Mouse (Mus musculus) left cerebral cortex, adult 9 months (tissue): ENCODE data around the gene Elk3.

Experiments used
- DNase-seq, 2 experiments: peaks; one replicate each; pipeline ENCODE4 v3.0.0; 2022; ENCODE audit warnings: low spot score in 2 of 2

Elk3 gene

DNA sequence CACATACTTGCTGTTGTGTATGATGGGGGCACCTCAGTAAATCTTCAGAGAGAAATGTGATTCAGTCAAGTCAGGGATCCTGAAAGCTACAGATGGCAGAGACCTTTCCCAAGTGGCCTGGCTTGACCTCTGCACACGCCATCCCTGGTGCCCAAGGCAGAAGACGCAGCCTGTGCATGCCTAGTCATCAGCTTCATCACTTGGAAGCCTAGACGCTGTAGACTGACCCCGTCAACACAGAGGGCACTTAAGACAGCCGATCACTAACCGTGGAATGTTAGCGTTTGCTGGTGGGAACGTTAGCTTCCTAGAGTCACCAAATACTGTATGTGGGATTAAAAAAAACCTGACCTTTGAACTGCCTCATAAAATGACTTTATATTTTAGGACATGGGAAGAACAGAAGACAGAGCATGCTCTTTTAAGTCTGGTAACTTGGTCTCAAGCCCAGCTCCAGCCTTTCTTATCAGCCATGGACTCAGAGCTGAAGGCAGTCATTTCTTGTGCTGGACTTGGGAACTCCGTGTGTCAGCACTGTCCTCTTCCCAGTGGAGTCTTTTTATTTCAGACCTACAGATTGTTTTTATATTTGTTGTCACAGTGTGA lies 71.6 kb downstream of the Elk3 start:
- no peak for DNase-seq

- no peak for DNase-seq
Measured at GRCm38 (mm10) chr10:93234692-93235091, 76.2 kb downstream of the Elk3 start.

- DNase-seq = no peak
Measured at GRCm38 (mm10) chr10:93233665-93234194, 77.2 kb downstream of the Elk3 start.

DNA sequence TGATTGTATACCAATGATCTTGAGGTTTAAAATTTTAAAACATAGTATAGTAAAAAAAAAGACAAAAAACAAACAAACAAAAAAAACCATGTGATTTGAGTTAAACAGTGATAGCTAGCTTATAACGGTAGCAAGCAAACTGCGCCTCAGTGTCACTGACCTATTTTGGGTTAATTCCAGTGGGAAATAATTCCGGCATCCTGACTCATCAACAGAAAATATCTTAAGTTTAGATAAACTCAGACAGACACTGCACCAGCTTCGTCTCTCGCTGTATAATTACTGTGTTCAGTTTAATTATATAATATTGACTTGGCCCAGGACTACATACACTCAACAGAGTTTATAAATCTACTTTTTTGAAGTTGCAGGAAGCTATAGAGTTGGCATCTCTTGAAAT lies 79.0 kb downstream of the Elk3 start:
- no peak for DNase-seq

DNA sequence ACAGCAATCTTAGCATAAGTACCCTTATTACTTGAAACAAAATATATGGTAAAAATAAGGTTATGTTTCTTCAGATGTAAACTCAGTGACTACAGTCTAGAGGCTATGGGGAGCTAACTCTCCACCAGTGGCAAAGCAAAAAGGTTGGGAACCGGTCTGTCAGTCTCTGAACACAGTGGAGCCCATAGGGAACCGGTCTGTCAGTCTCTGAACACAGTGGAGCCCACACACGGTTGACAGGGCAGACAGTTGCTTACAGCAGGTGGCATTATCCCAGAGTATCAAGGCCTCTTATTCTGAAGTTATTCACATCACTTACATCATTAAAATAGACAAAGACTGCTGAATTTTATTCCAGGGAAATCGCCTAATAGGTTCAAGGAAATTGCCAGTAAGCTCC lies 79.4 kb downstream of the Elk3 start:
- DNase-seq = no peak

DNA sequence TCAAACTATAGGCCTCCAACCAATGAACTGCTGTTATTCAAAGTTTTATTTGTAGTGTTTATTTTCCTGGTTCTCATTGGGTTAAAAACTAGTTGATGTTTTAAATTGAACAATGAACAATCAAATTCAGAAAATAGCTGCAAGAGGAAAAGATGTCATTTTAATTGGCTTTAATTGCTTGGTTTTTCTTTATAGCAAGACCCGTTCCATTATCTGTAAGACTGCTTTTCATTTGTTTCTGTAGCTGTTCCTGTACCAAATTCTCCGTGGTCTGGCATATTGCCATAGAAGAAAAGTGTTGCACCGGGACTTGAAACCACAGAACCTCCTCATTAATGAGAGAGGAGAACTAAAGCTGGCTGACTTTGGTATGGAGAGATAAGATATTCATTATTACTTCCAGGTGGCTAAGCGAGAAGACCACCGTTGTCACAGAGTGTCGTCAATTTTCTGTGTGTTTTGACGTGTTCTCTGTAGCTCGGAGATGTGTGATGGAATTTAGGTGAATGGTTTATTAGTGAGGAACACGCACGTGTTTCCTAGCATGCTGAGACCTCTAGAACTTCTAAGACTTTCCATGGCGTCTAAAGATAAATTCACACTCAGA lies 82.4 kb downstream of the Elk3 start:
- no peak for DNase-seq

GRCm38 (mm10) chr10:93227921-93228320 lies 83.0 kb downstream of the Elk3 start:
- no peak for DNase-seq

DNA sequence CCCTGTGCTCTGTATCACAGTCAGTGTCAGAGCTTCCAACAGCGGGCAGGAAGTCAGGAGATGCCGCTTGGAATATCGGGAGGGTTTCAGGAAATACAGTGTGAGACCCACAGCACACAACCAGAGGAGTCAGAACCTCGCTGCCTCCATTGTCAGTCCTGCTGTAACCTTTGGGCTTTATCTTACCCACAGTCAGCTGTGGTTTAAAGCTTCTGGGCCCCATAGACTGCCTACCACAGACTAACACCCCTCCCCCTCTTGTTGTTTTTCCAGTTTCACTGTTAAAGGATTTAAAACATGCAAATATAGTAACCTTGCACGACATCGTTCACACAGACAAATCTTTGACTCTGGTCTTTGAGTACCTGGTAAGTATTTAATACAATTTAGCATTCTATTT lies 85.2 kb downstream of the Elk3 start:
- no peak for DNase-seq

DNA sequence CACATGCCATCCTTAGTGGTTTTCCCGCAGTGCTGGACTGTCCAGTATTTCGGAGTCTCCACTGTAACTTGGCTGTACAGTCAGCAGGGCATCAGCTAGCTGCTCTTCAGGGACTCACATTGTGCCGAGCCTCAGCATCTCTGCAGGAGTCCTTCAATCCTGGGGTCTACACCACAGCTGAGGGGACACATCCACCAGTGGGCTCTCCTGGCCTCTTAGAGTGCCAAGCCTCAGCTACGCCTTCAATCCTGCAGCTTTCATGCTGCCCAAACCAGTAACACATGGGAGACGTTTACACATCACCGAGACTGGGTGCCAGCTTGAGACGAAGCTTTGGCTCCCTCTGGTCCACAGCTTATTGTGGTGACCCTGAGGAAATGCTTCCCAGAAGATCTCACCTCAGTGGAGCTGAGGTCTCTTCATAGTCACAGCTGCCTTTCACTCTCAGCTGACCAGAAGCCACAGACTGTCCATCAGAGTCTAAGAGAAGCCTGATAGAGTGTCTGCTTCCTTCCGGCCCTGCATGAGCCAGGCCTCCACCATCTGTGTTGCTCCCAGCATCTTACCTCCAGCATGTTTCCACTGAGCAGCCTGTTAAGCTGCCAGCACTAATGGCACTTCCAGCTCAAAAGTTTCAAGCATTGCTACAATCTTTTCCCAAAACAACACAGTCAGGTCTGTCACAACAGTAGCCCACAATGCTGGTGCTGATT lies 95.7 kb downstream of the Elk3 start:
- no peak for DNase-seq

DNA sequence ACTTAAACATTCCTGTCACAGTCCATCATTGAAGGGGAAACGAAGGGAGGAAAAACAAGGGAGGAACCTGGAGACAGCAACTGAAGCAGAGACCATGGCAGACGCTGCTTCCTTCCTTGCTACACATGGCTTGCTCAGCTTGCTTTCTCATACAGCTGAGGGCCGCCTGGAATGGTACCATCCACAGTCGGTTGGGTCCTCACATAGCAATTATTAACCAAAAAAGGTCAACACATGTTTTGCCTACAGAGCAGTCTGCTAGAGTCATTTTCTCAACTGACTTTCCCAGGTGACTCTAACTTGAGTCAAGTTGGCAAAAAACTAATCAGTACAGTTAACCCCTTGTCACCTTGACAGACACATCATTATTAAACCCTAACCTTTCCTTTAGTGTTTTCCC lies 96.7 kb downstream of the Elk3 start:
- DNase-seq = no peak

- DNase-seq = no peak
Measured at GRCm38 (mm10) chr10:93213339-93213738, 97.6 kb downstream of the Elk3 start.

- no peak for DNase-seq
Measured at GRCm38 (mm10) chr10:93212699-93213098, 98.2 kb downstream of the Elk3 start.

GRCm38 (mm10) chr10:93207176-93207575 lies 103.8 kb downstream of the Elk3 start:
- no peak for DNase-seq

- DNase-seq = no peak
Measured at GRCm38 (mm10) chr10:93205287-93205956, 105.5 kb downstream of the Elk3 start.

DNA sequence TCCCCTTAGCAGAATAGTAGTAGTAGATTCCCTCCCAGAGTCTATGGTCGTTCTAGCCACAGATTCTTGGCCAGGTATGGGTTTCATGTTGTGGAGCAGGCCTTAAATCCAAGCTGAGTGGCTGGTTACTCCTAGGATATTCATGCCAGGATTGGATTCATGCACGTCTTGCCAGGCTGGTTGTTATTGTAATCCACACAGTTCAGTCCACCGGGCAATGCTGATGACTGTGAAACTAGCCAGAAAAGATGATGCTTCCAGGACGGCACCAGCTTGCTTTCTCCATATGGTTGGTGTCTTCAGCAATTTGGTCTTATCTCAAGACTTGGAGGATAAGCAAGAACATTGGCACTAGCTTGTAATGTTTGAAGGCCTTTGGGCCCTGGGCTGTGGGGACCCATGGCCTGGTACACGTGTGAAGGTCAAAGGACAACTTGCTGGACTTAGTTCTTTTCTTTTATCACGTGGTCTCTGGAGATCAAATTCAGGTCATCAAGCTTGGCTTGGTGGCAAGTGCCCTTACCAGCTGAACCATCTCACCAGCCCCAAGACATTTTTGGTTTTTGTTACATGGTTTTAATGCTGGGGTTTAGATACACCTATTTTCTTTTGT lies 109.0 kb downstream of the Elk3 start:
- no peak for DNase-seq

- no peak for DNase-seq
Measured at GRCm38 (mm10) chr10:93198958-93199357, 112.0 kb downstream of the Elk3 start.
